Mouse (Mus musculus): ENCODE results near the gene Dzip1.

The Dzip1 gene

DNA sequence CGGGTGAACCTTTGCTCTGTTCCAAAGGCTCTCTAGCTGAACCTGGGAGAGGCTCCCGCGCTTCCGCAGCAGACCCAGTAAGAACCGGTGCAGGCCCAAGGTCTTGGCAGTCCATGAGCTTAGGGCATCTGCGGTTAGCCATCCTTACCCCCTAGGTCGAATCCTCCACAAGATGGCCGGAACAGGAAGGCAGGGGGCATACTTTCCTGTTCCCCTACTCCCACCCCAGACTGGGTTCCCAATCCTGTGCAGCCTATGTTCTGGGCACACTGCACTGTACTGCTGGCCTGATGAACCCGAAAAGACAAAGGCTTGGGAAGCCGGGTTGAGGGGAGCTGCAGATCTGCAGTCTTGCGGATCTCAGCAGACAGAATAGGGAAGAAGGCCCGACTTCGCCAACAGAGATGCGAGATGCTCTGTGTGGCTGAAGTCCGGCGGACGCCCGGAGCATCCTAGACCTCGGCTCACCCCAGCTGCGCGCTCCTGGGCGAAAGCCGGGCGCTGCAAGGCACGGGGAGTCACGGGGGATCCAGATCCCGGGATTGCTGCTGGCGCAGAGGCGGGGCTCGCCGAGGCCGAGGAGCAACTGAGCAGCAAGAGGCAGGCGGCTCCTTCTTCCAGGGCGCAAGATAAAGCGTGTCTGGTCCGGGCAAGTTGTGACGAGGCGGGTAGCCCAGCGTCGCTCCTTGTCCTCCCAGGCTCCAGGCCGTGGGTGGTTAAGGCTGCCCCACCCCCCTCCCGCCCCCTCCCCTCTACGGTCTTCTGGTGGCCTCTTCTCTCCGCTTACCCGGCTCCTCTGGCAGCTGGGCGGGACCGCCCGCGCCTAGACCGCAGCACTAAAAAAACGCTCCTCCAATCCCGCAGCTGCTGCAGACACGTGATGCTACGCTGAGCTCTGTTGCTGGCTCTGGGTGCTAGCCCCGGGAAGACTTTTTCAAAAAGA is at the start of gene Dzip1:
Dzip1 (minus strand) TSS at position 788 of the 943 bp plus-strand sequence.
- DNase-seq (ENCODE audit: low read depth) = peak; percentile 67

DNA sequence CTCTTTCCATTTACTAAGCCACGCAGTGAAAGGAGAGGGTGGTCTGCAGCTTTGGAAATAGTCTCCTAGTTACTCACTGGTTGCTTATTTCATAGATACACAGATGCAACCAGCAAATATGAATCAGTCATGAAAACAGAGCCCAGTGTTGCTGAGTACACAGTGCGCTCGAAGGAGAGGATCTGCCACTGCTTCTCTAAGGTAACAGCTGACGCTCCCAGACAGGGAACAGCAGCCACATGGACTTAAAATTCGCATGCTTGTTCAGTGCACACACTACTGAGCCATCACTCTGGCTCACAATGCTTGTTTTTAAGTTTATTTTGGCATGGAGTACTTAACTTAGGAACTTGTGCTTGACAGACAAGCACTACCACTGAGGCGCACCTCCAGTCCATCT is 47.0 kb upstream of the Dzip1 start:
- DNase-seq (ENCODE audit: low read depth) = no peak

GRCm38 (mm10) chr14:118967646-118968045 is 42.4 kb upstream of the Dzip1 start:
- DNase-seq (ENCODE audit: low read depth) = no peak

DNA sequence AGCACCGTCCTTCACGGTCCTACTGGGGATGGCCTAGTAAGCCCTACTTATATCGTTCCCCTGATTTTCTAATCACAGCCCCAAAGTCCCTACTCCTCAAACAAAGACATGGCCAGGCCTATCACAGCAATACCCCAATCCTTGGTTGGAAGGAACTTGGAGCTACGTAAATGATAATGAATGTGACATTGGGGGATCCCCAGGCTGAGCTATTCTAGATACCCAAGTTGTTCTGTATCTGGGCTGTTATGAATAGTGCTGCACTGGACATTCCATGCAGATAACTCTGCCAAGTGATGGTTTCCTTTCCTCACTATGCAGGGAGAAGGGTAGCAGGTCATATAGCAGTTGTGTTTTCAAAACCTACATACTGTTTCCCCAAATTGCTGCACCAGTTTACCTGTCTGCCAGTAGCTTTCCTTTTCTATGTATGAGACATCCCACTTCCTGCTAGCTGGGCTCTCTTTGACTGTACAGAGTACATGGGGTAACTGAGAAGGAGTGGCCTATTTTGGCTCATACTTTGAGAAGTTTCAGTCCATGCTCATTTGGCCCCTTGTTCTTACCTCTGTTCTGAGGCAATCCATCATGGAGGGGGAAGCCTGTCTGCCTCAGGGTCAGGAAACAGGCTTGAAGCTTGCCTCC is 40.2 kb upstream of the Dzip1 start:
- DNase-seq (ENCODE audit: low read depth) = no peak

DNA sequence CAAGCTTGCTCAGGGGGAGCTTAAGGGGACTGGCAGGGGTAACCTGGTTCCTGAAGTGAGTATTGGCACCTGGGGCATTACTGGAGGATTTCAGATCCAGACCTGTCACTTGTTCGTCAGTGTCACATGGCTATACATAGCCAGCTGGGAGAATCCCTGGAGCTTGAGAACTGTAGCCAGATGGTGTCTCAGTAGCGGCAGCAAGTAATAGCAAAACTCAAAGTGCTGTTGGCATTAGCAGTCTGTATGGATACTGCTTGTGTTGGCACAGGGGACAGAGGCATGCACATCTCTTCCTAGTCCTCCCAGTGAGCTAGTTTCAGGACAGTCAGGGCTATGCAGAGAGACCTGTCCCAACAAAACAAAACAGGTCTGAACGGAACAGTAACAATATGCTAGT is 32.8 kb upstream of the Dzip1 start:
- no peak for DNase-seq (ENCODE audit: low read depth)

DNA sequence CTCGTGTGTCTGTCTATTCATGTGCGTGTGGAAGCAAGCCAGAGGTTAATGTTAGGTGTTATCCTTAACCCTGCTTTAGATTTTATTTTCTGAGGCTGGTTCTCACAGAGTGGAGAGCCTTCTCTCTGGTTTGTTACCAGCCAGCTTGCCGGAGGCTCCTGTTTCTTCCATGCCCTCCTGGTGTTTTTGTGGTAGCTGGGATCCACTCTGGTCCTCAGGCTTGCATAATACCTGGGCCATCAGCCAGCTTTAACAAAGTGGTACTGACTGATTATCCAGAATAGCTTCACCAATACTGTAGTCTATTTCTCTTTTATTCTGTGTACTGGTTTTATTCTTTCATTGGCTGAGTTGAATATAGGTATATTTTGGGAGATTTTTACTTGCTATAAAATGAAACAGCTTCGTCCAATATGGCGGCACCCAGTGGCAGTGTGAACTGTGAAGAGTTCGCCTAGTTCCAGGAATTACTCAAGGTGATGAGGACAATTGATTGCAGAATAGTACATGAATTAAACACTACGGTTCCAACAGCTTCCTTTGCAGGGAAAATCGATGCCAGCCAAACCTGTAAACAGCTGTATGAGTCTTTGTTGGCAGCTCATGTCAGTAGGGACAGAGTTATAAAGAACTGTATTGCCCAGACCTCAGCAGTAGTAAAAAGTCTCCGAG is 26.8 kb upstream of the Dzip1 start:
- no peak for DNase-seq (ENCODE audit: low read depth)

GRCm38 (mm10) chr14:118948841-118949240 is 23.6 kb upstream of the Dzip1 start:
- no peak for DNase-seq (ENCODE audit: low read depth)

- no peak for DNase-seq (ENCODE audit: low read depth)
Observed at GRCm38 (mm10) chr14:118944702-118945101, 19.4 kb upstream of the Dzip1 start.

DNA sequence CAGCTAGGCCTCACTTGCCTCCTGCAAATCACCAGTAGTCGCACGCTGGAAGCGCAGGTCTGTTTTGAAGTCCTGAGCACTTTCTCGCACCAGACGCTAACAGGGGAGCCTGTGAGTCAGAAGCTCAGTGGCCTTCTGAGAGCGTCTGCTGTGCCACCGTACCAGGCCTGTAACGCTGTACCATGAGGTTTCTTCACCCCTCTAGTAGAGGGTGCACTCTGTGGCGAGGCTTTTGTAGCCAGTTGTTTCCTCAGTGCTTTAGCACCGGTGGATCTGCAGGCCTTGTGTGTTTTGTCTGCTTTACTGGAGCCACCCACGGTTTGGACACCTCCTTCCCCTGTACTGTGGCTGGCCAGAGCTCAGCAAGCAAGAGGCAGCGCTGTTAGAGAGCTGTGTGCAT is 16.8 kb upstream of the Dzip1 start:
- no peak for DNase-seq (ENCODE audit: low read depth)

- no peak for DNase-seq (ENCODE audit: low read depth)
Observed at GRCm38 (mm10) chr14:118940796-118941495, 15.7 kb upstream of the Dzip1 start.

DNA sequence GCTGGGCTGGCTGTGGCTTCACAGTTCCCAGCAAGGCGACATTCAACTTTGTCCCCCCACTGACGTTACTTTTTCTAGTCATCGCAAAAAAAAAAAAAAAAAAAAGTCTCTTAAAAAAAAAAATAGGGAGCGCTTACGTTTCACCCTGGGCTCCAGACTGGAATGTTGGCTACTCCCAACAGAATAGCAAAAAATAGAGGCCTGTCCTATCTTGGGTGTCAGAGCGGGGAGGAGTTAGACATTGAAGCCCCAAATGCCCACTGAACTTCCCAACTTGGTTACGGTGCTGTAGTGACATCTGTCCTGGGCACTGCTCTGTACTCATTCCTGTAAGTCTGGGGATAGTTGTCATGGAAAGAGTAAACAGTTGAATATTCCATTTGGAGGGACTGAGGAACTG is 13.3 kb upstream of the Dzip1 start:
- DNase-seq (ENCODE audit: low read depth) = no peak

DNA sequence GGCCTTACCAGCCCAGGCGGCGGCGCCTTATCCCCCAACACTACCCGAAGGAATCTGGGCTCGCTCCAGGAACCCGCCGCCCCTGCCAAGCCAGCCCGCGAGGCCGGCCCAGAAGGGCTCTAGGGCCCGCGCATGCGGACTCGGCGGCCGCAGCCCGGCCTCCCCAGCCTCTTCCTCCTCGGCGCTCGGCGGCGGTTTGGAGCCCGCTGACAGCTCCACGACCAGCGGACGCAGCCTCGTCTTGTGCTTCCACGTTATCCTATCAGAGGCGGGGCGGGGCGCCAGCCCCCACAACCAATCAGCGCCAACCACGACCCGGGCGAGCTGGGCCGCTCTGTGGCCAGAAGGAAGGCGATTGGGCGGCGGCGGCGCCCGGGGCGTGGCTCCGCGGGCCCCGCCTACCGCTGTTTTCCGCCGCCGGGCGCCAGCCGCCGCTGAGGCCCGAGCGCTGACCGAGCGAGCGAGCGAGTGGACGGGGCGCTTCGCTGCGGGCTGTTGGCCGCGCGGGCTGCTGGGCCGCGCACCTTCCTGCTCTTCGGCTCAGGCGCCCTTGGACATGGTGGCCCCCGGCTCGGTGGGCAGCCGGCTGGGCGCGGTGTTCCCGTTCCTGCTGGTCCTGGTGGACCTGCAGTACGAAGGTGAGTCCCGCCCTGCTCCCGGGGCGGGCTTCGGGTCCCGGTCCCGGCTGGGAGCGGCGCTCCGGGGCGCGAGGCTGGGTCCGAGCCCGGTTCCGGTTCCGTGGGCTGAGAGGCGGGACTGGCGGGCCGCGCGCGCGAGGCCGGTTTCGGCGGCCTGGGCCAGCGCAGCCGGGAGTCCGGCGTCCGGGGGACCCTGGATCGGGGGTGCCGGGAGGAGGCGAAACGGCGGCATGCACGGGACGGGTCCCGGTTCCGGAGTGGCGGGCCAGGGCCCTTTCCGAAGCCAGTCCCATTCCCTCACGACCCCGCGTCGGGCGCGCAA is 12.6 kb upstream of the Dzip1 start, which contains the start of gene Dnajc3:
Dnajc3 (plus strand) TSS at position 444 of the 960 bp plus-strand sequence.
- peak; percentile 98 for DNase-seq (ENCODE audit: low read depth)

- DNase-seq (ENCODE audit: low read depth) = no peak
Observed at GRCm38 (mm10) chr14:118936952-118937351, 11.7 kb upstream of the Dzip1 start.

DNA sequence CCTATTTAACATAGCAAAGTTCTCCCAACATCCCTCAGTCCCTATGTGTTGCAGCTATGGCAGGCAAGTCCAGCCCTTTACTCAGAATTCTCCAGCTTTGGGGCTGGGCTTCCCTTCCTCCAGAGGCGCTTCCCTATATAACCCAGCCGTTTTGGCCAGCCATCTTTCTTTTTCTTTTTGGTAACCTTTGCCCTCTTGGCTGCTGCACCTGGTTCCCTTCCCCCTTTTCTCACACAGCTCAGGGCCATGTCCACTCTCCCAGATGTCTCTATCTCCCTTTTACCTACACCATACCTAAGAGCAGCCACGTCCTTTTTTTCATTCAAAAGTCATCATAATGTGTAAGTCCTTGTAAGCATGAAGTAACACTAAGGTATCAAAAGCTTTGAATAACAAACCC is 11.0 kb upstream of the Dzip1 start:
- no peak for DNase-seq (ENCODE audit: low read depth)

DNA sequence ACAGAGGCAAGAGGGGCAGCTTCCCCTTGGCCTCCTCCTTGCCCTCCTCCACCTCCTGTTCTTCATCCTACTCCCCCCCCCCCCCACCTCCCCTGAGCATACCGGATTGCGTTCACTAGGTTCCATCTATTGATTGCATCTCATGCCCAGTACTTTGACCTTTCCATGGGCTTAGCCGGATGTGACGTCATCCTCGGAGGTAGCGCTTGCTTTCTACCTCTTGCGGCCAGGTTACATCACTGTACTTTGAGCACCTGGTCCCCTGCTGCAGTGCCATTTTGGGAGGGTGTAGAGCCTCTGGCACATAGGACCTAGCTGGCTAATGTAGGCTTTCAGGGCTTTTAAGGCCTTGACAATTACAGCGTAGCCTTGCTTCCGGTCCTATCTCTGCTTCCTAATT is 9.4 kb upstream of the Dzip1 start:
- DNase-seq (ENCODE audit: low read depth) = no peak

DNA sequence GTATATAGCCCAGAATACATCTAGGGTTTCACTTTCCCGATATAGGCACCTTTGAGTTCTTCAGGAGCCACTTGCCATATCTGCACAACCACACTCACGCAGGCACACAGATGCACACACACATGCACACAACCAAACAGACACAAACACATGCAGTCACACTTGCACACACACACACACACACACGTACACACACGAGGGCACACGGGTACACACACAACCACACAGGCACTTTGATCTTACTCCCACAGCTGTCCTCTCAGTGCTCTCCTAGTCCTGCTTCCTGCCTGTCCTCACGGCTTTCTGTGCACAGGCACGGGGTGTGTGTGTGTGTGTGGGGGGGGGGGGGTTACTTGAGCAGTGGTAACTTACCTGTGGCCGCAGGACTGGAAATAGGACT is 7.7 kb upstream of the Dzip1 start:
- no peak for DNase-seq (ENCODE audit: low read depth)

DNA sequence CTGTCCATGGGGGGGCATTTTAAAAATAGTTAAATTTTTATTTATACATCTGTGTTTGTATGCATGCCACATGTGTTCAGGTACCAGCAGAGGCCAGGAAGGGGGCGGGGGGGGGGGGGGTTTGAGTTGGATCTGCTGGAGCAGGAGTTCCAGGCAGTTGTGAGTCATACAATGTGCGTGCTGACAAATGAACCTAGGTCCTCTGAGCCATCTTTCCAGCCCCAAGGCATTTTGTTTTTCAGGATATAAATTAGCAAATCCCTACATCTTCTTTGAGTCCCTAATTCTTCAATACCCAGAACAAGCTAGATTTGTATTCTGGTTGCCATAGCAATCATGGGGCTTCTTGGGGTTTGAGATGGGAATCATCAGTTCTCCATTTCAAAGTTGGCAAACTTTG is 5.9 kb upstream of the Dzip1 start:
- DNase-seq (ENCODE audit: low read depth) = no peak

DNA sequence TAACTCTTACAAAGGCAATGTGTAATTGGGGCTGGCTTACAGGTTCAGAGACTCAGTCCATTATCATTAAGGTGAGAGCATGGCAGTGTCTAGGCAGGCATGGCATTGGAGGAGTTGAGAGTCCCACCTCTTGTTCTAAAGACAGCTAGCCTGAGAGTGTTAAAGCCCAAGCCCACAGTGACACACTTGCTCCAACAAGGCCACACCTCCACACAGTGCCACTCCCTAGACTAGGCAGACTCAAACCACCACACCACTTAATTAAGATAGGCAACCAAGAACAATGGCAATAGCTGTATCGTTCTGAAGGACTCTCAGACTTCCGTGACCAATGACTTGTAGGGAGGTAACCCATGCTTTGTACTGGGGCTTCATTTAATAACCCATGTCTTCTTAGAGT is 5.5 kb upstream of the Dzip1 start:
- no peak for DNase-seq (ENCODE audit: low read depth)

DNA sequence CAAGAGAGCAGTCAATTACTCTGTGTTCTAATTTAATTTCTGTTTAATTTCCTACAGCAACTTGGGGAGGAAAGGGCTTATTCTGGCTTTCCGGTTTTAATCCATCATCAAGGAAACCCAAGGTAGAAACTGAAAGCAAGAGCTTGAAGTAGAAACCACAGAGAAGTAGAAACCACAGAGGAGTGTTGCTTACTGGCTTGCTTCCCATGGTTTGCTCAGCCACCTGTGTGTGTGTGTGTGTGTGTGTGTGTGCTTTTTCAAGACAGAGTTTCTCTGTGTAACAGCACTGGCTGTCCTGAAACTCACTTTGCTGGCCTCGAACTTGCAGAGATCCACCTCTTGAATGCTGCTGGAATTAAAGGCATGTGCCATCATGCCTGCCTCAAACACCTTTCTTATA is 4.5 kb upstream of the Dzip1 start:
- no peak for DNase-seq (ENCODE audit: low read depth)

GRCm38 (mm10) chr14:118928565-118928964 is 3.3 kb upstream of the Dzip1 start:
- no peak for DNase-seq (ENCODE audit: low read depth)

DNA sequence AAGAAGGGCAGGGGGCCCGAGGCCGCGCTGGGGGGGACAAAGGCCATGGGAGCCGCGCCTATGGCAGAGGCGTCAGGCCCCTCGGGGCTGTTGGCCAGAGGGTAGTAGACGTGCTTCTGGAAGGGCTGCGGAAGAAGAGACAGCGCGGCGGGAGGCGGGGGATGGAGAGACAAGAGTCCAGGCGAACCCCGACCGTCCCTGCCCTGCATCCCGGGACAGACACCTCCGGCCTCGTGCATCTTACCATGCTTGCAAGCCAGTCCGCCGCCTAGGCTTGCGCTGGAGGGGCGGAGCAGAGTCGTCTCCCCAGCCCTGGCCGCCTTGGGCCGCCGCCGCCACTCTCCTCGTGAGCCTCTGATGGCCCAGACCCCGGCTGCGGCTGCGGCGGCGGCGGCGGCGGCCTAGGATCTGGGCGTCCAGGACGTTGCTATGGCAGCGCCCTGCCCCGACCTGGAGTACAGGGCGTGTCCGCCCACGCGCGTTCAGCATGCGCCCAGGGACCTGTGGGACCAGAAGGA is 2.5 kb downstream of the Dzip1 start:
- DNase-seq (ENCODE audit: low read depth) = no peak
